Mouse (Mus musculus) megakaryocyte, embryonic 14.5 days (primary cell): ENCODE measurements around the gene Fcer1g. TPM values are rescaled to one million over a fixed set of nuclear protein-coding genes. Genes with fewer than 3 reads are reported as not detected.

ENCODE experiments used
- H3K27me3 ChIP-seq: replicated peaks from 2 replicates; pipeline ENCODE3; 2012; ENCODE audit warnings: inconsistent platforms
- H3K36me3 ChIP-seq: replicated peaks from 2 replicates; pipeline ENCODE3; 2012; ENCODE audit warnings: low read length, inconsistent platforms, mixed read lengths
- H3K4me1 ChIP-seq: 2 replicates; pipeline ENCODE4 v1.6.1; 2012; ENCODE audit warnings: inconsistent platforms
- H3K4me3 ChIP-seq: replicated peaks from 2 replicates; pipeline ENCODE3; 2012; ENCODE audit warnings: moderate library complexity, mild to moderate bottlenecking, inconsistent platforms
- H3K9me3 ChIP-seq: 2 replicates; pipeline ENCODE4 v1.6.1; 2012; ENCODE audit warnings: inconsistent platforms
- FLI1 ChIP-seq: IDR thresholded peaks from 2 replicates; pipeline ENCODE4 v1.6.1; 2012; ENCODE audit warnings: low read length, inconsistent platforms, mixed read lengths
- GATA1 ChIP-seq: IDR thresholded peaks from 3 replicates; pipeline ENCODE4 v1.6.1; 2012; ENCODE audit warnings: mixed read lengths, low read length, inconsistent platforms, borderline replicate concordance
- polyA plus RNA-seq: library from polyadenylated mRNA; stranded (reverse); fragments of >175 nt; gene quantifications from 2 replicates; pipeline ENCODE4 v1.2.3, GENCODE M21; 2012; ENCODE audit warnings: low replicate concordance; ENCODE audit not compliant: insufficient read depth

The Fcer1g gene
- polyA plus RNA-seq, 1 experiment = 57.4 TPM

GRCm38 (mm10) chr1:171252415-171252814 lies 18.2 kb upstream of the Fcer1g start:
- Histone ChIP-seq H3K4me1 (peaks cover 73% of the 10 kb centered on the region), H3K36me3 (no peaks in the 10 kb centered on the region), H3K4me3 (no peak overlapping the region), H3K27me3 (peaks cover 25% of the 10 kb centered on the region), H3K9me3 (no peaks in the 10 kb centered on the region)
- TF ChIP-seq GATA1 = no peak
- TF ChIP-seq FLI1 = no peak

- H3K4me1 ChIP-seq = peaks cover 71% of the 10 kb centered on the region
- H3K4me3 ChIP-seq = no peak overlapping the region
- H3K27me3 ChIP-seq = peaks cover 25% of the 10 kb centered on the region
- H3K36me3 ChIP-seq = no peaks in the 10 kb centered on the region
- TF ChIP-seq FLI1 = no peak
- no peak for TF ChIP-seq GATA1
- no peaks in the 10 kb centered on the region for H3K9me3 ChIP-seq
Observed at GRCm38 (mm10) chr1:171251594-171252324, 17.6 kb upstream of the Fcer1g start.

- Histone ChIP-seq H3K9me3 (no peaks in the 10 kb centered on the region), H3K36me3 (no peaks in the 10 kb centered on the region), H3K4me1 (peaks cover 69% of the 10 kb centered on the region), H3K27me3 (peaks cover 25% of the 10 kb centered on the region), H3K4me3 (peak within 1 kb of the TSS; percentile 4)
- no peak for TF ChIP-seq GATA1
- TF ChIP-seq FLI1 = no peak
Observed at GRCm38 (mm10) chr1:171250680-171251593, 16.8 kb upstream of the Fcer1g start, which contains the start of gene Ndufs2. Ndufs2 (minus strand) TSS chr1:171251388.

GRCm38 (mm10) chr1:171249913-171250600 lies 15.9 kb upstream of the Fcer1g start, which contains the start of gene Adamts4:
Adamts4 (plus strand) TSS chr1:171250421.
- Histone ChIP-seq H3K27me3 (peaks cover 25% of the 10 kb centered on the region), H3K9me3 (no peaks in the 10 kb centered on the region), H3K4me3 (peak within 1 kb of the TSS; percentile 4), H3K4me1 (peaks cover 77% of the 10 kb centered on the region), H3K36me3 (peaks cover 7% of the 10 kb centered on the region)
- no peak for TF ChIP-seq FLI1

GRCm38 (mm10) chr1:171248386-171249226 lies 14.4 kb upstream of the Fcer1g start:
- Histone ChIP-seq H3K9me3 (no peaks in the 10 kb centered on the region), H3K36me3 (peaks cover 18% of the 10 kb centered on the region), H3K27me3 (peaks cover 17% of the 10 kb centered on the region), H3K4me1 (peaks cover 74% of the 10 kb centered on the region), H3K4me3 (peak overlapping the region; percentile 97)
- no peak for TF ChIP-seq GATA1
- no peak for TF ChIP-seq FLI1

- Histone ChIP-seq H3K4me1 (peaks cover 76% of the 10 kb centered on the region), H3K36me3 (peaks cover 25% of the 10 kb centered on the region), H3K9me3 (no peaks in the 10 kb centered on the region), H3K4me3 (peak overlapping the region; percentile 97), H3K27me3 (peaks cover 12% of the 10 kb centered on the region)
- TF ChIP-seq FLI1 = no peak
- no peak for TF ChIP-seq GATA1
Observed at GRCm38 (mm10) chr1:171247916-171248315, 13.8 kb upstream of the Fcer1g start.

GRCm38 (mm10) chr1:171247453-171247841 lies 13.3 kb upstream of the Fcer1g start:
- H3K9me3 ChIP-seq = no peaks in the 10 kb centered on the region
- H3K36me3 ChIP-seq = peaks cover 30% of the 10 kb centered on the region
- peaks cover 72% of the 10 kb centered on the region for H3K4me1 ChIP-seq
- no peak for TF ChIP-seq FLI1
- no peak for TF ChIP-seq GATA1
- H3K4me3 ChIP-seq = peak overlapping the region; percentile 97
- H3K27me3 ChIP-seq = peaks cover 8% of the 10 kb centered on the region

- peak; percentile 6; the same call in 1 of the 3 replicates for TF ChIP-seq GATA1
- TF ChIP-seq FLI1 = no peak
- Histone ChIP-seq H3K27me3 (peaks cover 8% of the 10 kb centered on the region), H3K4me1 (peaks cover 66% of the 10 kb centered on the region), H3K36me3 (peaks cover 34% of the 10 kb centered on the region), H3K4me3 (peak overlapping the region; percentile 97), H3K9me3 (no peaks in the 10 kb centered on the region)
Observed at GRCm38 (mm10) chr1:171246709-171247452, 12.7 kb upstream of the Fcer1g start.
